Mouse (Mus musculus) bone marrow, adult 2 months (tissue): Measurements from ENCODE around the gene Hoxc10. TPM values are rescaled to one million over a fixed set of nuclear protein-coding genes. Genes with fewer than 3 reads are reported as not detected.

Experiments used
- H3K27ac ChIP-seq: fragments of 200-500 bp; 2 replicates; pipeline ENCODE4 v1.5.1; 2012; ENCODE audit warnings: low read depth, mild to moderate bottlenecking, control low read depth, inconsistent platforms, low read length; ENCODE audit not compliant: control insufficient read depth, poor library complexity, insufficient read depth
- H3K4me1 ChIP-seq: fragments of 200-500 bp; 2 replicates; pipeline ENCODE4 v1.6.1; 2011; ENCODE audit warnings: low read length; ENCODE audit not compliant: control insufficient read depth, insufficient read depth
- H3K4me3 ChIP-seq: fragments of 200-500 bp; replicated peaks from 2 replicates; pipeline ENCODE3; 2011; ENCODE audit warnings: mild to moderate bottlenecking, low read depth, low read length, control low read depth; ENCODE audit not compliant: control insufficient read depth
- CTCF ChIP-seq: fragments of 200-500 bp; IDR thresholded peaks from 2 replicates; pipeline ENCODE4 v1.5.1; 2011; ENCODE audit warnings: low read length, control low read depth; ENCODE audit not compliant: control insufficient read depth, insufficient read depth
- POLR2A ChIP-seq: fragments of 200-500 bp; IDR thresholded peaks from 2 replicates; pipeline ENCODE4 v1.6.1; 2011; ENCODE audit warnings: low read depth, mild to moderate bottlenecking, control low read depth, low read length, borderline replicate concordance; ENCODE audit not compliant: control insufficient read depth
- WGBS: fragments of 180-500 bp; shearing (Covaris S2); methylation state at CpG from one replicate; pipeline ENCODE4 v1.1.7; 2018; 5-methylcytosine and 5-hydroxymethylcytosine counted together
- polyA plus RNA-seq: library from polyadenylated mRNA; stranded (reverse); fragments of >200 nt; gene quantifications from 2 replicates; pipeline ENCODE4 v1.2.4, GENCODE M21; 2011; ENCODE audit warnings: low replicate concordance; ENCODE audit not compliant: missing spikeins, insufficient read depth, insufficient read length

The Hoxc10 gene
- polyA plus RNA-seq = 1.3 and 1.5 TPM in 2 replicates

DNA sequence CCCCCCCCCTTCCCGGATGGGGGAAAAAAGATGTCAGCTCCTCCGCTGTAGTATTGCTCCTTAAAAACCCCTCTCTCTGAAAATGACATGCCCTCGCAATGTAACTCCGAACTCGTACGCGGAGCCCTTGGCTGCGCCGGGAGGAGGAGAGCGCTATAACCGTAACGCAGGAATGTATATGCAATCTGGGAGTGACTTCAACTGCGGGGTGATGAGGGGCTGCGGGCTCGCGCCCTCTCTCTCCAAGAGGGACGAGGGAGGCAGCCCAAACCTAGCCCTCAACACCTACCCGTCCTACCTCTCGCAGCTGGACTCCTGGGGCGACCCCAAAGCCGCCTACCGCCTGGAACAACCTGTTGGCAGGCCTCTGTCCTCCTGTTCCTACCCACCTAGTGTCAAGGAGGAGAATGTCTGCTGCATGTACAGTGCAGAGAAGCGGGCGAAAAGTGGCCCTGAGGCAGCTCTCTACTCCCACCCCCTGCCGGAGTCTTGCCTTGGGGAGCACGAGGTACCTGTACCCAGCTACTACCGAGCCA is at the start of gene Hoxc10:
Hoxc10 (plus strand) TSS at position 21 of the 536 bp plus-strand sequence.
- H3K4me3 ChIP-seq = no peak within 1 kb of the TSS
- H3K27ac ChIP-seq = no peak within 1 kb of the TSS
- no peak for TF ChIP-seq POLR2A
- TF ChIP-seq CTCF = no peak
- no peaks in the 10 kb centered on the region for H3K4me1 ChIP-seq
- 5% methylated on average over 27 of the region's 27 CpGs for WGBS

DNA sequence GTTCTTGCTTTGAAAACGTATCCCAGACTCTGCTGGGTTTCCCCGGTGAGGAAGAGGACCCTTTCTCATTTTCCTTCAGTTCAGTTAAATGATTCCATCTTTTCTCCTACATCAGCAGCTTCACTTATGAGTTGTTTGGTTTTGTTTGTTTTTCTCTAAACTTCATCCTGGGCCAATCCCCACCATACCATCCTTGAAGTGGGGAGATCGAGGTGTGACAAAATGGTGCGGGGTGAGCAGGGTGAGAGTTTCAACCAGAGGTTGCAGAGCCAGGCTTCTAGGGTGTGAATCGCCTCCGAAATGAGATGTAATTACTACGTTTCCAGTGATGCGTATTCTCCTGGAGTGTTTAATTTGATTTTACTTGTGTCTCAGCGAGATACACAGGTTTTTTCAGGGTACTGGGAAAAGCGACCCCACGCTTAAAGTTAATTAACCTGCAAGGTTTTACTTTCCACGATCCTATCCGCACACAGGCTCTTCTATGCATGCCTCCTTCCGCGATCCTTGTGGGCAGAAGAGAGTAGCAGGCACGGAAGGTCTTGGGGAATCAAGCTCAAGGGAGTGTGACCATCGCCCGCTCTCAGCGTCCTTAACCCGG is 48.5 kb upstream of the Hoxc10 start:
- H3K27ac ChIP-seq = no peak overlapping the region
- WGBS = 8% methylated on average over 20 of the region's 20 CpGs
- no peaks in the 10 kb centered on the region for H3K4me1 ChIP-seq
- H3K4me3 ChIP-seq = no peak overlapping the region
- no peak for TF ChIP-seq POLR2A
- TF ChIP-seq CTCF = no peak

GRCm38 (mm10) chr15:102918611-102919265 is 47.9 kb upstream of the Hoxc10 start:
- WGBS = 5% methylated on average over 7 of the region's 7 CpGs
- no peak for TF ChIP-seq POLR2A
- no peak for TF ChIP-seq CTCF
- Histone ChIP-seq H3K4me3 (no peak overlapping the region), H3K27ac (no peak overlapping the region), H3K4me1 (no peaks in the 10 kb centered on the region)

DNA sequence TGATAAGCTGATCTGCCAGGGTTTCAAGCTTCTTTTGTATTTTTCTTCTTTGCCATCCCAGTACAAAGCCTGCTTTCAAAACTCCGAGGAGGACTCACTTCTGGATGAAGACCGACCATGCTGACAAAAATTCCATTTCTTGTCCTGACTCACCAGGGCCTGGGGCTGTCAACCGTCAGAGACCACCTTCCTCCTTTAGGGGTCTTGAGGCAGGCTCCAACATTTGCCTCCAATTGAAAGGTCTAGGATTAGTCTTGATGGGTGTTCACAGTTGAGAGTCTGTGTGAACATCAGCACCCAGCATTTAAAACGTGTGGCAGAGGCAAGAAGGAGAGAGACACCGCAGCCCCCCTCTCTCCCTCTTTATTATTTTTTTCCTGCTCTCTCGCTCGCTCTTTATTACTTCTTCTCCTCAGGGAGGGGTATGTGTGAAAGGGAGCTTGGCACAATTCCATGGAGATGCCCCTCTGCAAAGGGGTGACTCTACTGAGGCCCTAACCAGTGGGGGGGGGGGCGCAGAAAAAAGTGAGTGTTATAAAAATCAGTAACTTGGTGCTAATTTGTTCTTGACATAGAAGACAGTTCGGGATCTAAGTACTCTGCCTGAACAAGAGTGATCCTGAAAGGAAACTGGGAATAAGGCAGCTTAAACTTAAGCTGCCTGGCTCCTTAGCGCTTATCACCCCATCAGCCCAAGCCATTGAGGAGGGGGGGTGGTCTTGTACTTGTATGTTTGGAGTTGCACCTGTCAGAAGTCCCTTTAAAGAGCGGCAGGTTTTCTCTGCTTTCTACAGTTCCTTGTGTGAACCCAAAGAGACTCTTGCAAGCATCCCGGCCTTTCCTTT is 47.0 kb upstream of the Hoxc10 start:
- TF ChIP-seq POLR2A = no peak
- no peak for TF ChIP-seq CTCF
- no peak overlapping the region for H3K4me3 ChIP-seq
- no peaks in the 10 kb centered on the region for H3K4me1 ChIP-seq
- WGBS = 5% methylated on average over 12 of the region's 12 CpGs
- no peak overlapping the region for H3K27ac ChIP-seq

GRCm38 (mm10) chr15:102920619-102921018 is 46.0 kb upstream of the Hoxc10 start:
- no peak overlapping the region for H3K27ac ChIP-seq
- no peak for TF ChIP-seq CTCF
- no peak overlapping the region for H3K4me3 ChIP-seq
- WGBS = 3% methylated on average over 20 of the region's 20 CpGs
- no peaks in the 10 kb centered on the region for H3K4me1 ChIP-seq

- 5% methylated on average over 86 of the region's 88 CpGs for WGBS
- Histone ChIP-seq H3K4me1 (no peaks in the 10 kb centered on the region), H3K27ac (no peak within 1 kb of the TSS), H3K4me3 (no peak within 1 kb of the TSS)
- no peak for TF ChIP-seq POLR2A
Observed at GRCm38 (mm10) chr15:102921053-102922011, 45.3 kb upstream of the Hoxc10 start, which contains the start of gene Hoxc13. Hoxc13 (plus strand) TSS chr15:102921103.

DNA sequence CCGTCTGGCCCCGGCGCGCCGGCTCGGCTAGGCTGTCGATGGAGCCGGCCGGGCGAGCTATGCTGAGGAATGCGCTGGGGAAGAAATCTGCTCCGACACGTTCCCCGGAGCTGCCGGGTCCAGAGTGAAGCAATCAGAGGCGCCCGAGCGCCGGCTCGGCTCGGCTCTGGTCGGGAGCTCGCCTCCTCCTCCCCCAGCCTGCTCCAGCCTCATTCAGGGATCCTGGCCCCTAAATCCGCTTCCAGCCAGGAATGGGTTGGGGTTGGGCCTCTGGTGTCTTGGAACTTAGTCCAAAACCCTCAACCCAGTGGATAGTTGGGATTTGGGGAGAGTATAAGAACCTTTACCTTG is 44.6 kb upstream of the Hoxc10 start:
- Histone ChIP-seq H3K4me1 (no peaks in the 10 kb centered on the region), H3K27ac (no peak overlapping the region), H3K4me3 (no peak overlapping the region)
- WGBS = 6% methylated on average over 24 of the region's 24 CpGs
- TF ChIP-seq CTCF = no peak
- no peak for TF ChIP-seq POLR2A

DNA sequence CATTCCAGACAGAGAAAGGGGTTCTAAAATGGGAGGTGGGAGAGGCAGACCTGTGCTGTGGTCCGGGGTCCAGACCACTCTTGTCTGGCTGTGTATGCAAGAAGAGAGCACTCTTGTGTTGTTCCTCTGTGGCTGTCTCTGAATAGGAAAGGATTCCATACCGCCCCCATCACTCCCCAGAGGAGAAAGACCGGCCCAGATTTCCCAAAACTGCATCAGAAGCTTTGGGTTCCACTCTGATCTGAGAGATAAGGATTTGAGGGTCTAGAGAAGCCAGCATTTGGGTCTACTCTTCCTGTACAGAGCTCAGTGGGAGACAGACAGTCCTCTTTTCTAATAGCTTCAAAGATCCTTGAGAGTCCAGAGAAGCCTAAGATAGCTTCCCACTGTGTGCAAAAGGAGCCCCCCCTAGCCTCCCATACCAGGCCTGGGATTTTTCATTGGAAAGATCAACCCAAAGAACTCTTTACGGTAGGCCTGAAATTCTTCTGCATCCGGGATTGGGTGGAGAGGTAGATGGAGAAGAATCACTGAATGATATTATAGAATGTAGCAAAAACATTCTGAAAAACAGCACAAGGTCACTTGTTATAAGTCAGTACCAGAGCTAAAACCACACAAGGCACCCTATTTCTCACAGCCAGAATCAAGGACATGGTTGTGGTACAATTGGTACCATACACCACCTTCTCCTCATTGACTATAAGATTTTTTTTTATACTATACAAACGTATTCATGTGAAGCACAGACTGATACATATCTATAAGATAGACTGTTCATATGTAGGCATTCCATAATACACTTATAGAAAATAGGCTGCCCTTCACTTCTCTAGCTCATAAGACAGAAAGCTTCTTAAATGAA is 43.7 kb upstream of the Hoxc10 start:
- H3K27ac ChIP-seq = no peak overlapping the region
- 11% methylated on average over 6 of the region's 6 CpGs for WGBS
- no peak for TF ChIP-seq POLR2A
- TF ChIP-seq CTCF = no peak
- H3K4me3 ChIP-seq = no peak overlapping the region
- H3K4me1 ChIP-seq = no peaks in the 10 kb centered on the region
